ENCODE assay signal across 14 mouse cellular contexts in the genomic region with DNA sequence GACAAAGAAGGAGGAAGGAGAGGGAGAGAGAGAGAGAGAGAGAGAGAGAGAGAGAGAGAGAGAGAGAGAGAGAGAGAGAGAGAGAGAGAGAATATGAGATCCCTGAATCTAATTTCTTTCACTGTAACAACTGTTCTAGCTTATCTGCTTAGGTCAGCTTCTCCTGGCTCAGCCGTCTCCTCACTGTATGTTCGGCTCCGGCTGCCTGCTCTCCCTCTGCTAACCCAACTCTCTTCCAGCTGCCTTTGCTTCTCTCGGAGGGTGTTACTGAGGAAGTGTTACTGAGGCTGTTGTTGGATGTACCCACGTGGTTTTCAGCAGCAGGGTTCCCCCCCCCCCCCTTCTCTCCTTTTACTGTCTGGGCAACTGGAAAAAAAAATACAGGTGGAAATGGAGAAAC. TPM values are rescaled to one million over a fixed set of nuclear protein-coding genes. Genes with fewer than 3 reads are reported as not detected.
DNase-seq lines count a peak whose midpoint lies in the region; ATAC-seq lines count a peak whose summit lies in the region.
"Had no signal": no experiment of that assay in that cellular context is flagged by ENCODE, and none has a peak within 500 bp of the region (broad histone marks: within the 10 kb centered on the region; RNA-seq: fewer than 3 reads in every experiment).

No protein-coding gene starts in this region.

- no peaks in the 10 kb centered on the region for H3K36me3 ChIP-seq in intestine, embryonic 14.5 days (ENCODE audit: control insufficient read depth, insufficient read depth, low read length)
- H3K36me3 ChIP-seq in intestine, embryonic 16.5 days (ENCODE audit: control insufficient read depth, insufficient read depth, low read length), result no peaks in the 10 kb centered on the region
- no peaks in the 10 kb centered on the region for H3K36me3 ChIP-seq in embryonic facial prominence, embryonic 13.5 days
- peaks cover 11% of the 10 kb centered on the region; the same call in 1 of the 2 replicates for H3K36me3 ChIP-seq in liver, embryonic 12.5 days

- H3K4me2 ChIP-seq in intestine, embryonic 14.5 days (ENCODE audit: low read length), result peak overlapping the region; percentile 27; the same call in 1 of the 2 replicates
- no peak overlapping the region for H3K4me2 ChIP-seq in intestine, embryonic 16.5 days (ENCODE audit: low read depth, low read length)
- peak overlapping the region; percentile 47 for H3K4me2 ChIP-seq in embryonic facial prominence, embryonic 13.5 days
- peak overlapping the region; percentile 48 for H3K4me2 ChIP-seq in liver, embryonic 12.5 days

- WGBS in intestine, embryonic 14.5 days, result 15% methylated on average over 5 of the region's 5 CpGs
- 7% methylated on average over 5 of the region's 5 CpGs for WGBS in intestine, embryonic 16.5 days
- 8% methylated on average over 5 of the region's 5 CpGs for WGBS in embryonic facial prominence, embryonic 13.5 days
- 6% methylated on average over 5 of the region's 5 CpGs for WGBS in liver, embryonic 12.5 days (ENCODE audit: insufficient replicate concordance)

- no peak overlapping the region for H3K9ac ChIP-seq in intestine, embryonic 14.5 days (ENCODE audit: low read length)
- no peak overlapping the region for H3K9ac ChIP-seq in intestine, embryonic 16.5 days (ENCODE audit: low read depth, low read length)
- H3K9ac ChIP-seq in embryonic facial prominence, embryonic 13.5 days, result peak overlapping the region; percentile 52
- peak overlapping the region; percentile 47 for H3K9ac ChIP-seq in liver, embryonic 12.5 days

- H3K4me1 ChIP-seq in intestine, embryonic 14.5 days (replicated peaks; ENCODE audit: control insufficient read depth, insufficient read depth, low read length), result peaks cover 8% of the 10 kb centered on the region
- H3K4me1 ChIP-seq in intestine, embryonic 16.5 days (ENCODE audit: control insufficient read depth, insufficient read depth, low read length), result peaks cover 10% of the 10 kb centered on the region
- H3K4me1 ChIP-seq in embryonic facial prominence, embryonic 13.5 days, result peaks cover 14% of the 10 kb centered on the region
- peaks cover 59% of the 10 kb centered on the region for H3K4me1 ChIP-seq in liver, embryonic 12.5 days

- no peaks in the 10 kb centered on the region for H3K9me3 ChIP-seq in intestine, embryonic 14.5 days (ENCODE audit: control insufficient read depth, low read length)
- no peaks in the 10 kb centered on the region for H3K9me3 ChIP-seq in intestine, embryonic 16.5 days (ENCODE audit: control insufficient read depth, low read length)
- no peaks in the 10 kb centered on the region for H3K9me3 ChIP-seq in embryonic facial prominence, embryonic 13.5 days
- no peaks in the 10 kb centered on the region for H3K9me3 ChIP-seq in liver, embryonic 12.5 days (replicated peaks)

- no peaks in the 10 kb centered on the region for H3K27me3 ChIP-seq in intestine, embryonic 14.5 days (replicated peaks; ENCODE audit: control insufficient read depth, insufficient read depth, low read length)
- H3K27me3 ChIP-seq in intestine, embryonic 16.5 days (replicated peaks; ENCODE audit: control insufficient read depth, insufficient read depth, low read length), result no peaks in the 10 kb centered on the region
- no peaks in the 10 kb centered on the region for H3K27me3 ChIP-seq in embryonic facial prominence, embryonic 13.5 days
- peaks cover 15% of the 10 kb centered on the region for H3K27me3 ChIP-seq in liver, embryonic 12.5 days (replicated peaks)

- no peak for DNase-seq in intestine, embryonic 14.5 days (ENCODE audit: low spot score)
- peak; percentile 21 for DNase-seq in brain, adult 2 months (ENCODE audit: low read depth, low spot score)
- DNase-seq in adrenal gland, postnatal 10 days, result no peak
- no peak for DNase-seq in right cerebral cortex, postnatal 4 days
- DNase-seq: cerebellum, adult 18-20 months; kidney, adult 11 months; thymus, postnatal 25 days had no signal

- ATAC-seq in intestine, embryonic 14.5 days (replicated peaks; ENCODE audit: low FRiP score, low TSS enrichment, low read depth), result no peak
- ATAC-seq in intestine, embryonic 16.5 days, result no peak
- no peak for ATAC-seq in embryonic facial prominence, embryonic 13.5 days (ENCODE audit: insufficient number of reproducible peaks, insufficient read depth, low FRiP score, low TSS enrichment, low read depth)
- ATAC-seq in liver, embryonic 12.5 days, result peak; percentile 72
- ATAC-seq: forebrain, embryonic 16.5 days had no signal

- H3K4me3 ChIP-seq in intestine, embryonic 14.5 days (ENCODE audit: low read depth, low read length), result no peak overlapping the region
- no peak overlapping the region for H3K4me3 ChIP-seq in intestine, embryonic 16.5 days (ENCODE audit: low read length)
- H3K4me3 ChIP-seq in embryonic facial prominence, embryonic 13.5 days, result no peak overlapping the region
- H3K4me3 ChIP-seq in liver, embryonic 12.5 days, result no peak overlapping the region; the same call in 1 of the 2 replicates

- no peak overlapping the region for H3K27ac ChIP-seq in intestine, embryonic 14.5 days (ENCODE audit: low read depth)
- H3K27ac ChIP-seq in intestine, embryonic 16.5 days (ENCODE audit: low read length), result no peak overlapping the region
- H3K27ac ChIP-seq in embryonic facial prominence, embryonic 13.5 days, result peak overlapping the region; percentile 48; the same call in 1 of the 2 replicates
- H3K27ac ChIP-seq in liver, embryonic 12.5 days, result peak overlapping the region; percentile 58

RNA-seq across cellular contexts. Expression of a gene that starts 6.1 kb away (rescaled TPM):
- polyA plus RNA-seq in intestine, embryonic 14.5 days (2014; fragmentation: Nextera tagmentation; extraction: Ambion mirVana), result 1.5 and 2.8 TPM in 2 replicates
- polyA plus RNA-seq in intestine, embryonic 16.5 days (2015; fragmentation: Nextera tagmentation; extraction: Ambion mirVana), result 4.8 and 5.5 TPM in 2 replicates
- polyA plus RNA-seq in embryonic facial prominence, embryonic 13.5 days (2015; fragmentation: Nextera tagmentation; extraction: Ambion mirVana), result 3.1 and 3.8 TPM in 2 replicates
- polyA plus RNA-seq in liver, embryonic 12.5 days (2016; fragmentation: Nextera tagmentation; extraction: Ambion mirVana), result 6.2 and 7.6 TPM in 2 replicates
- 1 to 10 TPM; 1.9 to 3.2 TPM for total RNA-seq in adrenal gland, postnatal 10 days (2021)

RNA-seq across cellular contexts. Expression of a gene that starts 34.6 kb away (rescaled TPM):
- polyA plus RNA-seq in intestine, embryonic 14.5 days (2014; fragmentation: Nextera tagmentation; extraction: Ambion mirVana), result 18.3 and 22.3 TPM in 2 replicates
- 70.8 and 81.3 TPM in 2 replicates for polyA plus RNA-seq in intestine, embryonic 16.5 days (2015; fragmentation: Nextera tagmentation; extraction: Ambion mirVana)
- 16.3 and 17.0 TPM in 2 replicates for polyA plus RNA-seq in embryonic facial prominence, embryonic 13.5 days (2015; fragmentation: Nextera tagmentation; extraction: Ambion mirVana)
- 10.1 and 10.2 TPM in 2 replicates for polyA plus RNA-seq in liver, embryonic 12.5 days (2016; fragmentation: Nextera tagmentation; extraction: Ambion mirVana)
- total RNA-seq in adrenal gland, postnatal 10 days (2021), result 10 to 100 TPM; 32.0 to 64.7 TPM

RNA-seq across cellular contexts. Expression of a gene that starts 35.0 kb away (rescaled TPM):
- 324 and 358 TPM in 2 replicates for polyA plus RNA-seq in intestine, embryonic 14.5 days (2014; fragmentation: Nextera tagmentation; extraction: Ambion mirVana)
- polyA plus RNA-seq in intestine, embryonic 16.5 days (2015; fragmentation: Nextera tagmentation; extraction: Ambion mirVana), result 268 and 271 TPM in 2 replicates
- 355 and 368 TPM in 2 replicates for polyA plus RNA-seq in embryonic facial prominence, embryonic 13.5 days (2015; fragmentation: Nextera tagmentation; extraction: Ambion mirVana)
- 252 and 256 TPM in 2 replicates for polyA plus RNA-seq in liver, embryonic 12.5 days (2016; fragmentation: Nextera tagmentation; extraction: Ambion mirVana)
- 100 to 1,000 TPM; 252 to 259 TPM for total RNA-seq in adrenal gland, postnatal 10 days (2021)

RNA-seq across cellular contexts. Expression of a gene that starts 37.8 kb away (rescaled TPM):
- 0.34 TPM in 1 of 2 replicates, not detected in the other for polyA plus RNA-seq in intestine, embryonic 14.5 days (2014; fragmentation: Nextera tagmentation; extraction: Ambion mirVana)
- 0.71 and 0.78 TPM in 2 replicates for polyA plus RNA-seq in intestine, embryonic 16.5 days (2015; fragmentation: Nextera tagmentation; extraction: Ambion mirVana)
- not detected in 2 replicates for polyA plus RNA-seq in embryonic facial prominence, embryonic 13.5 days (2015; fragmentation: Nextera tagmentation; extraction: Ambion mirVana)
- 0.08 TPM in 1 of 2 replicates, not detected in the other for polyA plus RNA-seq in liver, embryonic 12.5 days (2016; fragmentation: Nextera tagmentation; extraction: Ambion mirVana)
- total RNA-seq in adrenal gland, postnatal 10 days (2021), result not detected
- polyA plus RNA-seq: forebrain, embryonic 16.5 days; heart, postnatal 0 days; neural tube, embryonic 14.5 days; small intestine, adult 2 months had no signal

RNA-seq across cellular contexts. Expression of a gene that starts 48.5 kb away (rescaled TPM):
- polyA plus RNA-seq in intestine, embryonic 14.5 days (2014; fragmentation: Nextera tagmentation; extraction: Ambion mirVana), result 27.8 and 31.1 TPM in 2 replicates
- 36.2 and 37.6 TPM in 2 replicates for polyA plus RNA-seq in intestine, embryonic 16.5 days (2015; fragmentation: Nextera tagmentation; extraction: Ambion mirVana)
- polyA plus RNA-seq in embryonic facial prominence, embryonic 13.5 days (2015; fragmentation: Nextera tagmentation; extraction: Ambion mirVana), result 36.4 and 36.8 TPM in 2 replicates
- polyA plus RNA-seq in liver, embryonic 12.5 days (2016; fragmentation: Nextera tagmentation; extraction: Ambion mirVana), result 14.5 and 14.8 TPM in 2 replicates
- 10 to 100 TPM; 18.9 to 21.5 TPM for total RNA-seq in adrenal gland, postnatal 10 days (2021)

Comparison
In these comparisons a context has a peak if more than half of its experiments do, and no peak if none do; other contexts are left out.
1. H3K27ac ChIP-seq: peak in embryonic facial prominence, embryonic 13.5 days (single experiment) and liver, embryonic 12.5 days (single experiment); none in intestine, embryonic 14.5 days (single experiment) and intestine, embryonic 16.5 days (single experiment).
2. H3K9ac ChIP-seq: peak in embryonic facial prominence, embryonic 13.5 days (single experiment) and liver, embryonic 12.5 days (single experiment); none in intestine, embryonic 14.5 days (single experiment) and intestine, embryonic 16.5 days (single experiment).